In genomic region chr13:57281504-57281903, GRCm38 (mm10) we compare ENCODE assay signal across 9 mouse cellular contexts.
A peak's percentile ranks its signal among the peaks of the same experiment; 100 is the strongest.
DNase-seq lines count a peak whose midpoint lies in the region; ATAC-seq lines count a peak whose summit lies in the region.
"Had no signal": no experiment of that assay in that cellular context is flagged by ENCODE, and none has a peak within 500 bp of the region (broad histone marks: within the 10 kb centered on the region; RNA-seq: fewer than 3 reads in every experiment).

No protein-coding gene starts in this region.

- no peak overlapping the region for H3K9ac ChIP-seq in neural tube, embryonic 15.5 days (replicated peaks)

- H3K9me3 ChIP-seq in neural tube, embryonic 15.5 days (replicated peaks): no peaks in the 10 kb centered on the region

- no peaks in the 10 kb centered on the region for H3K27me3 ChIP-seq in neural tube, embryonic 15.5 days (replicated peaks)

- no peak overlapping the region for H3K27ac ChIP-seq in neural tube, embryonic 15.5 days (replicated peaks)

- WGBS in neural tube, embryonic 15.5 days: 9% methylated on average over 3 of the region's 3 CpGs

- peak; percentile 81; the same call in 1 of the 2 replicates for ATAC-seq in neural tube, embryonic 15.5 days (ENCODE audit: low FRiP score)

- no peak overlapping the region for H3K4me3 ChIP-seq in neural tube, embryonic 15.5 days (replicated peaks)
- H3K4me3 ChIP-seq: myocyte had no signal

- H3K4me1 ChIP-seq in neural tube, embryonic 15.5 days: peaks cover 11% of the 10 kb centered on the region

- no peaks in the 10 kb centered on the region for H3K36me3 ChIP-seq in neural tube, embryonic 15.5 days

- no peak overlapping the region for H3K4me2 ChIP-seq in neural tube, embryonic 15.5 days

- DNase-seq in gastrocnemius, postnatal 10 days: peak; percentile 39
- DNase-seq in gastrocnemius, adult 18-20 months (ENCODE audit: low spot score): no peak
- peak; percentile 26 for DNase-seq in urinary bladder, adult 2 months (ENCODE audit: low spot score)
- no peak for DNase-seq in urinary bladder, adult 18-20 months (ENCODE audit: low spot score in 2 of 2)
- peak; percentile 52 for DNase-seq in embryo, embryonic 9.5 days (ENCODE audit: extremely low spot score)
- peak; percentile 72 to 81 for DNase-seq in layer of hippocampus, postnatal 10 days (ENCODE audit: low spot score in 2 of 2)
- no peak for DNase-seq in adipocyte (ENCODE audit: low spot score)

Comparison
In these comparisons a context has a peak if more than half of its experiments do, and no peak if none do; other contexts are left out.
1. DNase-seq: peak in gastrocnemius, postnatal 10 days (single experiment), urinary bladder, adult 2 months (single experiment), embryo, embryonic 9.5 days (single experiment) and layer of hippocampus, postnatal 10 days (2 of 2); none in gastrocnemius, adult 18-20 months (single experiment), urinary bladder, adult 18-20 months (0 of 2) and adipocyte (single experiment).